Mouse (Mus musculus) hindbrain, embryonic 13.5 days (tissue): ENCODE measurements around the gene Nup133. TPM values are rescaled to one million over a fixed set of nuclear protein-coding genes. Genes with fewer than 3 reads are reported as not detected.

Experiments
- ATAC-seq: fragments of 200-750 bp; cut with Nextera tagmentation; 2 replicates; pipeline ENCODE4 v1.8.0; 2017; ENCODE audit warnings: moderate TSS enrichment; ENCODE audit not compliant: low FRiP score
- H3K27ac ChIP-seq: fragments of 300-500 bp; sonication (generic); 2 replicates; pipeline ENCODE4 v1.5.1; 2015; ENCODE audit warnings: inconsistent platforms, mild to moderate bottlenecking, moderate library complexity
- H3K27me3 ChIP-seq: fragments of 300-500 bp; sonication (generic); 2 replicates; pipeline ENCODE4 v1.6.1; 2015; ENCODE audit warnings: mild to moderate bottlenecking, inconsistent platforms
- H3K36me3 ChIP-seq: fragments of 300-500 bp; sonication (generic); 2 replicates; pipeline ENCODE4 v1.6.1; 2015; ENCODE audit warnings: mild to moderate bottlenecking, inconsistent platforms
- H3K4me1 ChIP-seq: fragments of 300-500 bp; sonication (generic); replicated peaks from 2 replicates; pipeline ENCODE4 v1.6.1; 2015; ENCODE audit warnings: inconsistent platforms
- H3K4me2 ChIP-seq: fragments of 300-500 bp; sonication (generic); 2 replicates; pipeline ENCODE4 v1.6.1; 2015; ENCODE audit warnings: inconsistent platforms, mild to moderate bottlenecking, moderate library complexity
- H3K4me3 ChIP-seq: fragments of 300-500 bp; sonication (generic); 2 replicates; pipeline ENCODE4 v1.5.1; 2015; ENCODE audit warnings: mild to moderate bottlenecking, inconsistent platforms
- H3K9ac ChIP-seq: fragments of 300-500 bp; sonication (generic); 2 replicates; pipeline ENCODE4 v1.6.1; 2015; ENCODE audit warnings: mild to moderate bottlenecking, inconsistent platforms
- H3K9me3 ChIP-seq: fragments of 300-500 bp; sonication (generic); 2 replicates; pipeline ENCODE4 v1.6.1; 2016; ENCODE audit warnings: inconsistent platforms
- WGBS: fragments of 180-500 bp; shearing (Covaris S2); methylation state at CpG from one replicate; pipeline ENCODE4 v1.1.7; 2015; 5-methylcytosine and 5-hydroxymethylcytosine counted together
- polyA plus RNA-seq: library from polyadenylated mRNA; unstranded; fragments of >200 nt; fragmentation: Nextera tagmentation; extraction: Ambion mirVana; gene quantifications from 2 replicates; pipeline ENCODE4 v1.2.1, GENCODE M21; 2015

Gene Nup133
- polyA plus RNA-seq = 25.3 and 25.4 TPM in 2 replicates

DNA sequence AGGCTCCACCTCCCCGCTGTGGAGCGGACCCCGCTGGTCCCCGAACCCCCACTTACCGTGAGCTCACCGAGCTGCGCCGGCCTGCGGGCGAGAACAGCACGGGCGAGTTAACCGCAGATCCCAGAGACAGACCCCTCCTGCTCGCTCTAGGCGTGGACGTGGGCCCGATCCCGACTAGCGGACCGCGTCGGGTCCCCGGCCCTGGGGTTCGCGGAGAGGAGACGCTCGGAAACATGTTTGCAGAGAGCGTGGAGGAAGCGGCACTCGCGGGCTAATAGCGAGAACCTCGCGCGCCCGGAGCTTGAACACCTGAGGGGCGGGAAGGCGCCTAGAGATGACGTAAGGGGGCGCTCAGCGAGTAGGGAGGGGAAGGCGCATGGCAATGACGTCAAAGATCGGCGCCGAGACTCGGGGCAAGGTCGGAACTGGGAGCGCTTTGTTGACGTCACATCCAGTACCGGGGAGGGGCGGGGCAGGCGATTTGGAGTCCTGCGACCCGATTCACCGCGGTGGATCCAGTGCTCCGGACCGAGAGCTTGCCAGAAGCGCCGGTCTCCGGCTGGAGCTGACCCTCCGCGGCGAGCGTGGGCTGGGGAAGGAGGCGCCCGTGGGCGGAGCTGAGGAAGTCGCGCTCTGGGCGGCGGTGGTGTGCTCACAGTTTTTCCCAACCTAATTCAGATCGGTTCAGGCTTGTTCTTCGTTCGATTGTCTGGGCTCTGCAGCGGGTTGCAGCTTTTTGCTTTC, at the start of gene Nup133:
TSS of gene Nup133 (minus strand) at position 324 of the 744 bp plus-strand sequence.
- peak within 1 kb of the TSS; percentile 91 for H3K27ac ChIP-seq
- H3K9ac ChIP-seq = peak within 1 kb of the TSS; percentile 90
- peak; percentile 89 for ATAC-seq
- H3K9me3 ChIP-seq = no peaks in the 10 kb centered on the region
- H3K27me3 ChIP-seq = no peaks in the 10 kb centered on the region
- H3K4me2 ChIP-seq = peak within 1 kb of the TSS; percentile 93
- peaks cover 16% of the 10 kb centered on the region for H3K4me1 ChIP-seq
- under 1% methylated on average over 77 of the region's 77 CpGs for WGBS
- H3K4me3 ChIP-seq = peak within 1 kb of the TSS; percentile 97
- peaks cover 35% of the 10 kb centered on the region for H3K36me3 ChIP-seq

DNA sequence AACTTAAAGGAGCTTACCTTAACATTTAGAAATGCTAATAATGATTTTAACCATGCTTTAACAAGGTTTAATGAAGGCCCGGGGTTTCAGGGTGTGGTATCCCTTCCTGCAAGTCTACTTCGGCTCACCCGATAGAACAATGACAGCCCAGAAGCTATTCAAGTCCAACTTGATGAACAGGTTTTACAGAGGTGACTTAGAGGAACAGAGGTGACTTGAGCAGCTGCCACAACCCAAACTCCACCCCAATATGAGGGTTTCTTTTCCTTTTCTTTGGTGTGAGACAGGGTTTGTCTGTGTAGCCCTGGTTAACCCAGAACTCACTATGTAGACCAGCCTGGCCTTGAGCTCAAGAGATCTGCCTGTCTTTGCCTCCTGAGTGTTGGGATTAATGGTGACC, 44.9 kb upstream of the Nup133 start:
- Histone ChIP-seq H3K27ac (no peak overlapping the region), H3K4me3 (no peak overlapping the region), H3K4me1 (no peaks in the 10 kb centered on the region), H3K4me2 (no peak overlapping the region), H3K36me3 (peaks cover 37% of the 10 kb centered on the region), H3K9ac (no peak overlapping the region), H3K27me3 (no peaks in the 10 kb centered on the region), H3K9me3 (no peaks in the 10 kb centered on the region)
- ATAC-seq = no peak
- WGBS = 97% methylated on average over 3 of the region's 3 CpGs

DNA sequence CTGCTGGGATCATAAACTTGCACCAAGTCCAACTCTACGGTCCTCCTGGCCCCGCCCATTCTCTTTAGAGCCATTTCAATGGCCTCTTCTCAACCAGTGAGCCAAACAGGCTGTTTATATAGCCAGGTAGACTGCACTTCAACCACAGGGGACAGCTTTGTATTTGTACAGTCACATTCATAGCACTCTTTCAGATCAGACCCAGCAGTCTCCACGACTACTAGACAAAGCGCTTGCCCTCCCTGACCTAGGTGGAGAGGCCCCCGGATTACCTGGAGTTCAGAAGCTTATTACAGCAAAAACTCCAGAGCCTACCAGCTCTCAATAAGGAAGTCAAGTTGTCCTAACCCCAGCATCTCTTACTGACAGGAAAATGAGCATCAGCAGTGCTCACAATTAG, 44.5 kb upstream of the Nup133 start:
- 94% methylated on average over 5 of the region's 5 CpGs for WGBS
- Histone ChIP-seq H3K27ac (no peak overlapping the region), H3K27me3 (no peaks in the 10 kb centered on the region), H3K4me2 (no peak overlapping the region), H3K4me3 (no peak overlapping the region), H3K9ac (no peak overlapping the region), H3K9me3 (no peaks in the 10 kb centered on the region), H3K36me3 (peaks cover 35% of the 10 kb centered on the region), H3K4me1 (no peaks in the 10 kb centered on the region)
- ATAC-seq = no peak

DNA sequence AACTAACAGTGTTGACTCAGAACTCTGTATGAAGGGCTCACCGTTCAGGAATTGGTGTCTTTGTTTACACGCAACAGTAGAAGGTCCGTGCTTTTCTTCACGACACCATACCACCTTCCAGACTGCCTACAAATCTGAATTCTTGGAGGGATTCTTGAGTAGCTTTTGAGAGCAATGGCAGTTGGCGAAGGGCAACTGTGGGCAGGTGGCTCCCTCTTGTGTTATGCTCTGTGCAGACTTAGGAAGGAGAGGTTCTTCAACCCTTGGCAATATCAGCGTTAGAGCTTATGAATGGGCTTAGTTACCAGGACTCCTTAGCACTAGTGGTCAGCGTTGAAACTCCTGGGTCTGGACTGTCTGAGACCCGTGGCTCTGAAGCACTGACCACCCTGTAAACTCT, 43.5 kb upstream of the Nup133 start:
- Histone ChIP-seq H3K9ac (no peak overlapping the region), H3K9me3 (no peaks in the 10 kb centered on the region), H3K4me1 (no peaks in the 10 kb centered on the region), H3K27me3 (no peaks in the 10 kb centered on the region), H3K36me3 (peaks cover 31% of the 10 kb centered on the region), H3K4me3 (no peak overlapping the region), H3K27ac (no peak overlapping the region), H3K4me2 (no peak overlapping the region)
- ATAC-seq = no peak
- 88% methylated on average over 8 of the region's 8 CpGs for WGBS

DNA sequence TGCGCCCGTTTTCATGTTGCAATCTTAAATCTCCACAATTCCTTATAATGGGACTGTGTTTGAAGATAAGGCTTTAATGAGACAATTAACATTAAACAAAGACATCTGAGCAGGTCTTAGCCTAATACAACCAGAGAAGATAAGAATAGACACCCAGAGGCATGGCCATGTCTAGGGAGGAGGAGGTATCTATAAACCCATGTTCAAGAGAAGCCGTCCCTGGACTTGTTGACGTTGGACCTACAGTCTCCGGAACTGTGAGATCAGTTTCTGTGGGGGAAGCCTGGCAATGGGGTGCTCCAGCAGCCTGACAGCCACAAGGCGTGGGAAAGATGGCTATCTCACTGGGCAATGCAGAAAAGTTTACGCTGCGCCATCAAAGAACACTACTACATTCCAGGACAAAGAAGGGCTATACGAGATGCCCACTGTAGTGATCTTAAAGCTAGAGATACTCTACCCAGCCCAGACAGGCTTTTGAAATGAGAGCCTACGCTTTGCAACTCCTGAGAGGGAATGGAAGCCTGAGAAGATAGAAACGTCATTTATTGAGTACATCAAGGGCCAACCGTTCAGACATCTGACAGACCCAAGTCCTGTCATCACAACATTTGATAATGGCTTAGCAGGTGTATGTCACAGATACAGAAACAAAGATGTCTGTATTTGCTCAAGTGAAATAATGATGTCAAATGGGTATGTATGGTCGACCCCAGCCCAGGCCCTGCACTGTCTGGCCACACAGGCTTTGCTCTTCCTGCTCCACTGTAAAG, 41.4 kb upstream of the Nup133 start:
- Histone ChIP-seq H3K4me1 (no peaks in the 10 kb centered on the region), H3K27ac (no peak overlapping the region), H3K4me2 (no peak overlapping the region), H3K9ac (no peak overlapping the region), H3K36me3 (peaks cover 16% of the 10 kb centered on the region), H3K4me3 (no peak overlapping the region), H3K27me3 (no peaks in the 10 kb centered on the region), H3K9me3 (no peaks in the 10 kb centered on the region)
- 92% methylated on average over 13 of the region's 13 CpGs for WGBS
- no peak for ATAC-seq

DNA sequence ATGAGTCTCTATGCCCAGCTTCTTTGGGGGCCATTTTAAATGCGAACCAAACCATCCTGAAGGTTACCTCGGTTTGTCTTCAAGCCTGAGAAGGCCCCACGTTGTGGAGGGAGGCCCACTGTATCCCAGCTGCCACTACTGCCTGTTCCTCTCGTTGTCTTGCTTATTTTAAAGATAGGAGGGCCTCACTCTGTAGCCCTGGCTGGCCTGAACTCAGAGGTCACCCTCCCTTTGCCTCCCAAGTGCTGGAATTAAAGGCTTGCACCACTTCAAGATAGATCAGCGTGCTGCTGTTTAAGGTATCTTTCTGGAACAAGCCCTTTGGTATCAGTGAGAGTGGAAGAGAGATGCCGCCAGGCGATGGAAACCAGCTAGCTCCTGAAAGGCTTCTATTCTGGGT, 40.1 kb upstream of the Nup133 start:
- H3K9me3 ChIP-seq = no peaks in the 10 kb centered on the region
- peaks cover 6% of the 10 kb centered on the region for H3K36me3 ChIP-seq
- ATAC-seq = no peak
- no peak overlapping the region for H3K27ac ChIP-seq
- no peak overlapping the region for H3K4me3 ChIP-seq
- no peaks in the 10 kb centered on the region for H3K27me3 ChIP-seq
- H3K4me2 ChIP-seq = no peak overlapping the region
- 81% methylated on average over 7 of the region's 7 CpGs for WGBS
- H3K9ac ChIP-seq = no peak overlapping the region
- no peaks in the 10 kb centered on the region for H3K4me1 ChIP-seq

DNA sequence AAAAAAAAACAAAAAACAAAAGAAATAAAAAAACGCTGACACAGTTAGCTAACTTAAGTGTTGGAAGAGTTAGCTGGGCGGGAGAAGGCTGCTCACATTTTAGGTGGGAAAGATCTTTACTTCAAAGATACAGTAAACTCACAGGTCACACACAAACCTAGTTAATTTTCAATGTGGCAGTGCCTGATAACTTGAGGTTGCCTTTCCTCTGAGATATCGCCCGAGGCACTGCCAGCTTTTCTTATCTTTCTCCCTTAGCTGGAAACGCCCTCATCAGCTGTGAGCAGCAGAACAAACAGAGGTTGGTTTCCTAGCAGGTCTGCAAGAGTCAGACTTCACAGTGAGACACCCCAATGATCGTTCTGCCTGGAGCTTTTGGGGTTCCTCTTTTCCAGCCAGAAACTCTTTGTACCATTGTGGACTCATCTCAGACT, 39.6 kb upstream of the Nup133 start:
- Histone ChIP-seq H3K9ac (no peak overlapping the region), H3K4me2 (no peak overlapping the region), H3K4me3 (no peak overlapping the region), H3K36me3 (peaks cover 2% of the 10 kb centered on the region), H3K4me1 (no peaks in the 10 kb centered on the region), H3K27ac (no peak overlapping the region), H3K9me3 (no peaks in the 10 kb centered on the region), H3K27me3 (no peaks in the 10 kb centered on the region)
- WGBS = 84% methylated on average over 6 of the region's 6 CpGs
- no peak for ATAC-seq

DNA sequence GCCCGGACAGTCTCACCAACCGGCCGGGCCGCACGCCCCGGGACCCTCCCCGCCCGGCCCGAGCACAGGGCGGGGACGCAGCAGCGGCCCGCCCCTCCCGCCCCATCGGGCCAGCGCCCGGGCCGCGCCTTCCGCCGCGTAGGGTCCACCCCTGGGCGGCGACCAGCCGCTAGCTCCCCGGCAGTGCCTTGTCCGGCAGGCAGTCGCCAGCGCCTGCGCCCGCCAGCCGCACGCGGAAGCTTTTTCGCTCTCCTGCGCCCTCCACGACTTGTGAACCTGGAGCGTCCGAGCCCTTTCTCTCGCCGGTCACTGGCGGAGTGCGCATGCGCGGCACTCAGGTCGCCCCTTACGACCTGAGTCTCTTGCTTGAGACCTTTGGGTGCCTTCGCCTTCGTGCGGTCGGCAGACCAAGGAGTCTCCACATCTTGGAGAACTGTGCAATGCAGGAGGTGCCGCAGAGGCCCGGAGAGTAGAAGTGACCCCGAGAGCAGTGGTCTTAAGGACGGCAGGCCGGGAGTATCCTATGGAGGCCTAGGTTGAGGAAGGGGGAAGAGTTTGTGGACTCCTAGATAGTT, 33.8 kb upstream of the Nup133 start, which contains the start of gene Abcb10:
TSS of gene Abcb10 (minus strand) at position 297 of the 575 bp plus-strand sequence.
- Histone ChIP-seq H3K27ac (peak within 1 kb of the TSS; percentile 79), H3K27me3 (no peaks in the 10 kb centered on the region), H3K9me3 (no peaks in the 10 kb centered on the region), H3K4me1 (peaks cover 27% of the 10 kb centered on the region), H3K4me3 (peak within 1 kb of the TSS; percentile 82), H3K9ac (peak within 1 kb of the TSS; percentile 86), H3K36me3 (no peaks in the 10 kb centered on the region), H3K4me2 (peak within 1 kb of the TSS; percentile 92)
- ATAC-seq = peak; percentile 89
- WGBS = under 1% methylated on average over 50 of the region's 56 CpGs

DNA sequence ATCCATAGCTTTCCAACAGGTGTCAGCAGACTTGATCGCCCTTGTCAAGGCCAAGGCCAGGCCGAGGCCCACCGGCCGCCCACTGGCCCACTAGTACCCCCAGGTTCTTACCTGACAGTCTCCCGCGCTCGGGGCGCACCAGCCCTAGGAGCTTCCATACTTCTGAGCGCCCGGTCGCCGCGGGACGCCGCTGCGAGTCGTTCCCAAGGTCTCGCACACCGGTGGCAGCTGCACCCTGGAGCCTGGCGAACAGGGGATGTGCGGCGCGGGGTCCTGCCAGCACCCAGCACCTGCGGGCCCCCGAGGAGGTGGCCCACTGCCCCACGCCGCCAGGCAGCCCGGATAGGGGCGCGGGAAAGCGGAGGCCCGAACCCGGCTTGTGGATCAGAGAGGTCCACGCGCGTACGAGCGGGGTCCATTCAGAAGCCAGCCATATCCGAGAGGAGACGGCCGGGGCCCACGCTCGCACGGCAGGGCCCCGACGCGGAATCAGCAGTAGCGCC, 33.3 kb upstream of the Nup133 start:
- no peaks in the 10 kb centered on the region for H3K36me3 ChIP-seq
- ATAC-seq = peak; percentile 62
- no peaks in the 10 kb centered on the region for H3K9me3 ChIP-seq
- peaks cover 27% of the 10 kb centered on the region for H3K4me1 ChIP-seq
- WGBS = under 1% methylated on average over 48 of the region's 48 CpGs
- peak overlapping the region; percentile 92 for H3K4me2 ChIP-seq
- H3K9ac ChIP-seq = peak overlapping the region; percentile 86
- H3K27me3 ChIP-seq = no peaks in the 10 kb centered on the region
- peak overlapping the region; percentile 79 for H3K27ac ChIP-seq
- peak overlapping the region; percentile 82 for H3K4me3 ChIP-seq

DNA sequence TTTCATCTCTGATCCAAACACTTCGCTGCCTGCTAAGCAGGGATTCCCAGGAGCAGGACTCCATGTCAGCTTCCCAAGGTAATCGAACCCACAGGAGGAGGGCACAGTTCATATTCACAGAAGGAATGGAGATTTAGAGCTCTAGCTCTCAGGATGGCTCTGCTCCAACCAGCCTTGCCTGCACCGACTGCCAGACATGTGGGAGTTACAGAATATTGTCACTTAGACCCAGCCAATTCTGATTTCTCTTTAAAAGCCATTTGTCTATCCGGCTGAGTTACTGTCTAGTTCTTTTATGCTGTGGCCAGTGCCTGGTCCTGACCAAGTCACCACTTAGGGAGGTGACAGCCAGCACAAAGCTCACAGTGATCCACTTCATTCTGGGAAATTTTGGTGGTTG, 32.6 kb upstream of the Nup133 start:
- Histone ChIP-seq H3K4me3 (peak overlapping the region; percentile 82), H3K9me3 (no peaks in the 10 kb centered on the region), H3K4me1 (peaks cover 27% of the 10 kb centered on the region), H3K27me3 (no peaks in the 10 kb centered on the region), H3K9ac (peak overlapping the region; percentile 56; the same call in 1 of the 2 replicates), H3K27ac (no peak overlapping the region), H3K36me3 (no peaks in the 10 kb centered on the region), H3K4me2 (peak overlapping the region; percentile 92)
- 48% methylated on average over 4 of the region's 4 CpGs for WGBS
- no peak for ATAC-seq

DNA sequence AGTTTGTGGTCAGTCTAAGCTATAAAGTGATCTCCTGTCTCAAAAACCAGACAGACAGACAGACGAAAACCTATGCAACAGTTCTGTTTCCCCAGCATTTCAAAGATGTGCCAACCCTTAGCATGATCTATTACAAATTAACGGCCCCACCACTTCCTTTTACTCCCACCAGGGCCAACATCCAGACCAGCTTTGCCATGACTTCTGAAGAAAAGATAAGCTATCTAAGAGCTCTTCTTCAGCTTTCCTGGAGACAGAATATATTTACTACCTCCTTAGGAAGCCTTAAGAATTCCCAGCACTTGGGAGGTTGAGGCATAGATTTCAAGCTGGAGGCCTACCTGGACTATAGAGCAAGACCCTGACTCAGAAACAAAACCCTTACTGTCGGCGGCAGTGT, 31.2 kb upstream of the Nup133 start:
- Histone ChIP-seq H3K9me3 (no peaks in the 10 kb centered on the region), H3K27ac (no peak overlapping the region), H3K27me3 (no peaks in the 10 kb centered on the region), H3K4me2 (peak overlapping the region; percentile 92), H3K4me3 (no peak overlapping the region), H3K4me1 (peaks cover 27% of the 10 kb centered on the region), H3K9ac (0 out of 2 replicates have a peak overlapping the region, but pooled peaks have one; percentile 35), H3K36me3 (no peaks in the 10 kb centered on the region)
- 71% methylated on average over 4 of the region's 4 CpGs for WGBS
- no peak for ATAC-seq

DNA sequence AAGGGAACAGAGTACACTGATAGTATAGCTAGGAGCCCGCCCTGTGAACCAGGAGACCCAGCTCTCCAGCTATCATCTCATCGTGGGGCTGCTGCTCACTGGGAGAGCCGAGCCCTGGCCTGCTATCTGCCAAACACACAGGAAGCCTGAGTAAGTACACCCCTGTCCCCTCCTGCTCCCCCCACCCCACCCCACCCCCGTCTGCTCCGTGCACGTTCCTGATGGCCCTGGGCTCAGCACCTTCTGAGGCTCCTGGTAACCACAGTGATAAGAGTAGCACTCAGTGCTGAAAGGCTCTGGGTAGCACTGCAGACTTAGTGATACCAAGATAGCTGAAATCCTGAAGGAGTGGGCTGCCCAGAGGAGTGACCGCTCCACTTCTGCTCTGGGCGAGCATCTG, 29.9 kb upstream of the Nup133 start:
- H3K4me3 ChIP-seq = no peak overlapping the region

More for the DNA sequence above, 29.9 kb upstream of the Nup133 start:
- 89% methylated on average over 8 of the region's 8 CpGs for WGBS
- no peaks in the 10 kb centered on the region for H3K27me3 ChIP-seq
- peaks cover 27% of the 10 kb centered on the region for H3K4me1 ChIP-seq
- 0 out of 2 replicates have a peak overlapping the region, but pooled peaks have one; percentile 19 for H3K9ac ChIP-seq
- ATAC-seq = no peak
- no peaks in the 10 kb centered on the region for H3K9me3 ChIP-seq
- H3K27ac ChIP-seq = no peak overlapping the region
- no peak overlapping the region for H3K4me2 ChIP-seq
- H3K36me3 ChIP-seq = no peaks in the 10 kb centered on the region
